13 mouse cellular contexts compared by ENCODE assay signal in the genomic region with DNA sequence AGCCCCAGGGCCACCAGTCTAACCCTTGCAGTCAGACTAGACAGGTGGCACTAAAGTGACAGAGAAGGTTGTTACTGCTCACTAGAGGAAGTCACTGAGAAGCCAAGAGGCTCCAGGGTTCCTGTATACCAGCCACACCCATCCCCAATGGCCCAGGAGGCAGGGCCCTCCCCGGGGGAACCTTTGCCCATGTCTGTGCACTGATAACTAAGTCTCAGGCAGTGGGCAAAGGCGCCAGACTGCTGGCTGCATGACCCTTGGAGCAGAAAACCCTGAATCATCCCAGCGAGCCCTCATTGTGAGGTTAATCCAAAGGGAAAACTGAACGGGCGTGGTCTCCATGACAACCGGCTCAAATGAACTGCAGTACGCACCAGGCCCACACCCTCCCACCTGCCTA.
DNase-seq lines count a peak whose midpoint lies in the region; ATAC-seq and TF ChIP-seq lines count a peak whose summit lies in the region.
"Had no signal": no experiment of that assay in that cellular context is flagged by ENCODE, and none has a peak within 500 bp of the region (broad histone marks: within the 10 kb centered on the region; RNA-seq: fewer than 3 reads in every experiment).

No protein-coding gene starts in this region.

- WGBS in limb, embryonic 10.5 days: 85% methylated on average over 7 of the region's 7 CpGs
- WGBS in lung, postnatal 0 days: 60% methylated on average over 7 of the region's 7 CpGs

- no peak overlapping the region for H3K9ac ChIP-seq in lung, postnatal 0 days (replicated peaks; ENCODE audit: low read depth)

- peak; percentile 79 for ATAC-seq in common myeloid progenitor, adult 5-6 weeks (replicated peaks; ENCODE audit: low read depth, poor library complexity, severe bottlenecking)
- peak; percentile 82 for ATAC-seq in megakaryocyte progenitor cell, adult 5-6 weeks (replicated peaks; ENCODE audit: poor library complexity)
- no peak for ATAC-seq in cerebellum, adult (ENCODE audit: insufficient number of reproducible peaks, low FRiP score, low TSS enrichment)
- ATAC-seq in lung, postnatal 0 days: no peak

- H3K27ac ChIP-seq in limb, embryonic 10.5 days: no peak overlapping the region
- H3K27ac ChIP-seq in lung, postnatal 0 days (ENCODE audit: low read length): no peak overlapping the region
- H3K27ac ChIP-seq: left cerebral cortex, adult 2 months had no signal

- H3K36me3 ChIP-seq in limb, embryonic 10.5 days: 0 out of 2 replicates have a peak, but pooled peaks cover 2% of the 10 kb centered on the region
- no peaks in the 10 kb centered on the region for H3K36me3 ChIP-seq in lung, postnatal 0 days (ENCODE audit: insufficient read depth, low read length)

- H3K4me2 ChIP-seq in lung, postnatal 0 days (replicated peaks; ENCODE audit: low read depth, low read length): no peak overlapping the region

- no peak for TF ChIP-seq CTCF in lung, postnatal 0 days (IDR thresholded peaks at IDR 0.05)

- DNase-seq in ES-CJ7 (ENCODE audit: low read depth, low spot score): peak; percentile 54
- DNase-seq in kidney, postnatal 10 days: peak; percentile 56
- DNase-seq in limb, embryonic 10.5 days (ENCODE audit: low spot score): no peak
- no peak for DNase-seq in lung, postnatal 0 days (ENCODE audit: low spot score)
- DNase-seq in layer of hippocampus, adult 9-11 months: no peak
- DNase-seq: adrenal gland, postnatal 36 days; heart, postnatal 36 days; lung, postnatal 14 days; thymus, adult 18-20 months had no signal

- H3K9me3 ChIP-seq in limb, embryonic 10.5 days (replicated peaks): no peaks in the 10 kb centered on the region
- H3K9me3 ChIP-seq in lung, postnatal 0 days (ENCODE audit: low read length): no peaks in the 10 kb centered on the region

- peaks cover 31% of the 10 kb centered on the region for H3K4me1 ChIP-seq in limb, embryonic 10.5 days
- H3K4me1 ChIP-seq in lung, postnatal 0 days (ENCODE audit: insufficient read depth, low read depth, low read length): peaks cover 6% of the 10 kb centered on the region; the same call in 1 of the 2 replicates

- no peaks in the 10 kb centered on the region for H3K27me3 ChIP-seq in limb, embryonic 10.5 days (ENCODE audit: low read depth, poor library complexity, severe bottlenecking)
- H3K27me3 ChIP-seq in lung, postnatal 0 days (replicated peaks; ENCODE audit: insufficient read depth, low read length): no peaks in the 10 kb centered on the region

- no peak overlapping the region for H3K4me3 ChIP-seq in limb, embryonic 10.5 days
- no peak overlapping the region for H3K4me3 ChIP-seq in lung, postnatal 0 days (ENCODE audit: low read depth, low read length)
- H3K4me3 ChIP-seq: left cerebral cortex, adult 2 months had no signal

- no peak for TF ChIP-seq EP300 in lung, postnatal 0 days (IDR thresholded peaks at IDR 0.05)

Comparison
In these comparisons a context has a peak if more than half of its experiments do, and no peak if none do; other contexts are left out.
1. DNase-seq: peak in ES-CJ7 (single experiment) and kidney, postnatal 10 days (single experiment); none in limb, embryonic 10.5 days (single experiment), lung, postnatal 0 days (single experiment) and layer of hippocampus, adult 9-11 months (single experiment).
2. ATAC-seq: peak in common myeloid progenitor, adult 5-6 weeks (single experiment) and megakaryocyte progenitor cell, adult 5-6 weeks (single experiment); none in cerebellum, adult (single experiment) and lung, postnatal 0 days (single experiment).